Mouse (Mus musculus) embryonic facial prominence, embryonic 15.5 days (tissue): ENCODE results near the gene Padi2. TPM values are rescaled to one million over a fixed set of nuclear protein-coding genes. Genes with fewer than 3 reads are reported as not detected.

Experiments
- ATAC-seq: fragments of 200-750 bp; cut with Nextera tagmentation; 2 replicates; pipeline ENCODE4 v1.8.0; 2017; ENCODE audit warnings: low read depth, moderate TSS enrichment; ENCODE audit not compliant: insufficient number of reproducible peaks, low FRiP score, low TSS enrichment
- H3K27ac ChIP-seq: fragments of 300-500 bp; sonication (generic); replicated peaks from 2 replicates; pipeline ENCODE4 v1.5.1; 2015; ENCODE audit warnings: mild to moderate bottlenecking, inconsistent platforms
- H3K27me3 ChIP-seq: fragments of 300-500 bp; sonication (generic); 2 replicates; pipeline ENCODE4 v1.6.1; 2015; ENCODE audit warnings: inconsistent platforms
- H3K36me3 ChIP-seq: fragments of 300-500 bp; sonication (generic); 2 replicates; pipeline ENCODE4 v1.6.1; 2015; ENCODE audit warnings: mild to moderate bottlenecking, inconsistent platforms
- H3K4me1 ChIP-seq: fragments of 300-500 bp; sonication (generic); 2 replicates; pipeline ENCODE4 v1.6.1; 2015; ENCODE audit warnings: inconsistent platforms
- H3K4me2 ChIP-seq: fragments of 300-500 bp; sonication (generic); replicated peaks from 2 replicates; pipeline ENCODE4 v1.6.1; 2015; ENCODE audit warnings: mild to moderate bottlenecking, inconsistent platforms
- H3K4me3 ChIP-seq: fragments of 300-500 bp; sonication (generic); replicated peaks from 2 replicates; pipeline ENCODE4 v1.5.1; 2015; ENCODE audit warnings: mild to moderate bottlenecking, inconsistent platforms
- H3K9ac ChIP-seq: fragments of 300-500 bp; sonication (generic); 2 replicates; pipeline ENCODE4 v1.6.1; 2015; ENCODE audit warnings: inconsistent platforms
- H3K9me3 ChIP-seq: fragments of 300-500 bp; sonication (generic); replicated peaks from 2 replicates; pipeline ENCODE4 v1.6.1; 2016; ENCODE audit warnings: inconsistent platforms
- WGBS: fragments of 180-500 bp; shearing (Covaris S2); methylation state at CpG from one replicate; pipeline ENCODE4 v1.1.7; 2015; 5-methylcytosine and 5-hydroxymethylcytosine counted together
- polyA plus RNA-seq: library from polyadenylated mRNA; unstranded; fragments of >200 nt; fragmentation: Nextera tagmentation; extraction: Ambion mirVana; gene quantifications from 2 replicates; pipeline ENCODE4 v1.2.1, GENCODE M21; 2015

The Padi2 gene
- 15.3 and 21.4 TPM in 2 replicates for polyA plus RNA-seq

DNA sequence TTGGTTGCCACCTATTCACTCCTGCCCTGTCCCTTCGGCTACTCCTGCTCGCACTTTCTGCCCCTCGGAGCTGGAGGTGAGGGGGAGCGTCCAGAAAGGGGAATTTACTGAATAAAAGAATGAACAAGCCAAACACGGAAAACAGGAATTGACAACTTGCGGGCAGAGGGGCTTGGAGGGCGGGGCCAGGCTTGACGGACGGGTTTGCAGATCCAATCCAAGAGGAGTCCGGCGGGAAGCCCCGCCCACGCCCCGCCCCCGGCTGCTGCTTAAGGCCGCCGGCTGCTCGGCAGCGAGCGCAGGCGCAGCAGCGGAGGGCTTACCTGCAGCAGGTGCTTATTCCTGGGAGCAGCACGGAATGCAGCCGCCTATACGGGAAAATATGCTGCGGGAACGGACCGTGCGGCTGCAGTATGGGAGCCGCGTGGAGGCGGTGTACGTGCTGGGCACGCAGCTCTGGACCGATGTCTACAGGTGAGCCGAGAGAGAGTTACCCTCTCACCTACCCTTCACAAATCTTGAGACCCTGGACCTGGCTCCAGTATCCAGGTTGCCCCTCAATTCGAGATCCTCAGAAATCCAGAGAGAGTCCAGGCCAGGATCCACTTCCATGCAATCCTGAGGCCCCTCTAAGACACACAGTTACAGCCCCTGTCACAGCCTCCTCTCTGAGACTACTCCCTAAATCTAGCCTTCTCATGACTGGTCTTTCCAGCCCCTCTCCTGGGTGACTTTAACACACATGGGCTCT, at the start of gene Padi2:
TSS of gene Padi2 (plus strand) at position 269 of the 751 bp plus-strand sequence.
- H3K27me3 ChIP-seq = peaks cover 62% of the 10 kb centered on the region
- WGBS = 2% methylated on average over 37 of the region's 37 CpGs

DNA sequence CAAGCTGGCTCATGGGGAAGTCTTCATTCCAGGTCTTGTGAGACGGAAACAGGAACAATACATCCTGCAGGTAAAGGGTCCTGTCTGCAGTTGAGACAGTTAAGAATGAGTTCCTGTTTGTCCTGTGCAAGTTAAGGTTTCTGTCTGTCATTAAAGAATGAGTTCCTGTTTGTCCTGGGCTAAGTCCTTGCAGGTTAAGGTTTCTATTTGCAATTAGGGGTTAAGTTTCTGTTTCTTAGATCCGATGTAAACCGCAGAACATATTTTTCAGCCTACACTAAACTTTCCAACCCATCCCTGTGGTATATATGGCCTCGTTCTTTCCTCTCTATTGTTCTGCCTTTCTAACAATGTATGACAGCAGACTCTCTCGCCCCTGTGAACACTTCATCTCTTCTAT, 49.1 kb upstream of the Padi2 start:
- Histone ChIP-seq H3K4me3 (no peak overlapping the region), H3K9ac (no peak overlapping the region), H3K36me3 (no peaks in the 10 kb centered on the region), H3K27me3 (no peaks in the 10 kb centered on the region), H3K4me1 (peaks cover 3% of the 10 kb centered on the region; the same call in 1 of the 2 replicates), H3K27ac (no peak overlapping the region), H3K4me2 (no peak overlapping the region), H3K9me3 (no peaks in the 10 kb centered on the region)
- no peak for ATAC-seq
- WGBS = 67% methylated on average over 5 of the region's 5 CpGs

More for the DNA sequence above, at the start of gene Padi2:
- H3K4me1 ChIP-seq = peaks cover 26% of the 10 kb centered on the region
- H3K4me3 ChIP-seq = peak within 1 kb of the TSS; percentile 38
- H3K9ac ChIP-seq = no peak within 1 kb of the TSS
- peak; percentile 58; the same call in 1 of the 2 replicates for ATAC-seq
- H3K9me3 ChIP-seq = no peaks in the 10 kb centered on the region
- no peaks in the 10 kb centered on the region for H3K36me3 ChIP-seq
- H3K27ac ChIP-seq = no peak within 1 kb of the TSS
- peak within 1 kb of the TSS; percentile 61 for H3K4me2 ChIP-seq

DNA sequence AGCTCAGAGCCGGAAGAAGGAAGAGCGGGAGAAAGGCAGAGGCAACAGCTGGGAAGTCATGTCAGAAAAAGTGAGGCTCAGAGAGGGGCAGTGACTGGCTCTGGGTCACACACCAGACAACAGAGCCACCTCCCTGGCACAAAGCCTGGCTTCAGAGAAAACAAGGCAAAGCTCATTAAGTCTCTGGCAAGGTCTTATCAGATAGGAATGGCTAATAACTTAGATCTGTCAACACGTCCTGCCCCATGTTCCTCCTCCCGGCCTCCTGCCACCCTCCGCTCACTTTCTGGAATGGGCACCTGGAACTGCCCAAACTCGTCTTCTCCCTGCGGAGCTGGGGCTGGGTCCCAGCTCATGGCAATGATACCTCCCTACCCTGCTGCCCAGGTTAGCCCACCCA, 48.3 kb upstream of the Padi2 start:
- Histone ChIP-seq H3K36me3 (no peaks in the 10 kb centered on the region), H3K9ac (no peak overlapping the region), H3K4me1 (peaks cover 3% of the 10 kb centered on the region; the same call in 1 of the 2 replicates), H3K27me3 (no peaks in the 10 kb centered on the region), H3K27ac (no peak overlapping the region), H3K4me3 (no peak overlapping the region), H3K4me2 (no peak overlapping the region), H3K9me3 (no peaks in the 10 kb centered on the region)
- 65% methylated on average over 7 of the region's 7 CpGs for WGBS
- no peak for ATAC-seq

DNA sequence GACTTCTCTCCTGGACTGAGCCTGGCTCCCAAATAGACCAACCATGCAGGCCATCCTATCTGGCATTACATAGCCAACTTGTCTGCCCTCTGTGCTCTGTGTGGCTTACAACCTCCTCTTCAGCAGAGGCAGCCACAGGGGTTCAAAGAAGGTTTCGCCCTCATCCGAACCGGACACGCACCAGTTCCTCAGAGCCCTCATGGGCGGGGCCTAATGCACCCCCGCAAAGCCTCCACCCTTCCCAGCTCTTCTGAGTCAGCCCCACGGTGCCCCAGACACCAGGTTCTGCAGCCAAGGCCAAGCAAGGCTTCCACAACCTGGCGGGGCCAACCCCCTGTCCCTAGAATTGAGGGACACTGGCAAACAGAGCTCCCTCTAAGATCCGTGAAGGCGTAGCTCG, 46.9 kb upstream of the Padi2 start:
- H3K9me3 ChIP-seq = no peaks in the 10 kb centered on the region

DNA sequence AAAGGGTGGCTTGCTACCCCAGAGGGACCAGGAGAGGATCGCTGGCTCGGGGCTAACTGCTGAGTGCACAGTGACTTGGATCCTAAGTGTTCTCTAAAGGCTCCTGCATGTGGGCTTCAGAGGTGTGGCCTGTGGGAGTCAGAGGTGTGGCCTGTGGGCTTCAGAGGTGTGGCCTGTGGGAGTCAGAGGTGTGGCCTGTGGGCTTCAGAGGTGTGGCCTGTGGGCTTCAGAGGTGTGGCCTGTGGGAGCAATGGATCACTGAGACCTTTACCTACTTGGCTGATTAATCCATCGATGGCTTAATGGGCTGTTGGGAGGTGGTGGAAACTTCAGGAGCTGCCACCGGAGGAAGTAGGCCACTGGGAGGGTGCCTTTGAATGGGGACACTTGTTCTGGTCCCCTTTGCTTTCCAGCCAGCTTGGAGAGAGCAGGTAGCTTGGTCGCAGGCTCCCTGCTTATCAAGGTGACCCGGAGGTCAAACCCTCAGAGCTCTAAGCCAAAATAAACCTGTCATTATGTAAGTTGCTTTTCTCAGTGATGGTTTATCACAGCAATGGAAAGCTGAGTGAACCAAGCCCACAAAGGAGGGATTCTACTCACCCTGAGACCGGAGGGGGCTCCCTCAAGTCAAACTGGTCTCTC, 45.9 kb upstream of the Padi2 start:
- 54% methylated on average over 7 of the region's 7 CpGs for WGBS
- Histone ChIP-seq H3K4me2 (no peak overlapping the region), H3K9ac (no peak overlapping the region), H3K27me3 (no peaks in the 10 kb centered on the region), H3K36me3 (no peaks in the 10 kb centered on the region), H3K27ac (no peak overlapping the region), H3K9me3 (no peaks in the 10 kb centered on the region), H3K4me1 (no peaks in the 10 kb centered on the region; the same call in 1 of the 2 replicates), H3K4me3 (no peak overlapping the region)
- 0 out of 2 replicates have a peak, but pooled peaks have one; percentile 31 for ATAC-seq

More for the DNA sequence above, 46.9 kb upstream of the Padi2 start:
- H3K9ac ChIP-seq = no peak overlapping the region
- WGBS = 79% methylated on average over 11 of the region's 11 CpGs
- no peak for ATAC-seq
- H3K4me2 ChIP-seq = no peak overlapping the region
- H3K27ac ChIP-seq = no peak overlapping the region
- no peaks in the 10 kb centered on the region for H3K27me3 ChIP-seq
- no peak overlapping the region for H3K4me3 ChIP-seq
- no peaks in the 10 kb centered on the region for H3K36me3 ChIP-seq
- H3K4me1 ChIP-seq = peaks cover 3% of the 10 kb centered on the region; the same call in 1 of the 2 replicates

DNA sequence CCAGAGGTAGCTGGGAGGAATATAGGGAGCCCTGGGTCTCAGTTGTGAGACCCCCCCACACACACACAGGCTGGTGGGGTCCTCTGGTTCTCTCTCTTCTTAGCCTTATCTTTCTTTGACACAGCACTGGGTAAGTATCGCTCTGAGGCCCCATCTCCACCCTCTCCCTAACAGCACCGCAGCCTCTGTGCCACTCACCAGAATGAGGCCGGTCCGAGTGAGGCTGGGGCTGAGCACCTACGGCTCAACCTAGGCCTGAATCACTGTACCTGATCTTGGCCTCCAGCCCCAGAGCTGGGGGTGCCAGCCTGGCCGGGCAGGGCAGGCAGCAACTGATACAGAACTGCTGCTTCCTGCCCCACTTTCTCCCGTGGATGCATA, 45.4 kb upstream of the Padi2 start:
- no peaks in the 10 kb centered on the region for H3K9me3 ChIP-seq
- no peak for ATAC-seq
- no peaks in the 10 kb centered on the region; the same call in 1 of the 2 replicates for H3K4me1 ChIP-seq
- no peaks in the 10 kb centered on the region for H3K27me3 ChIP-seq
- H3K9ac ChIP-seq = no peak overlapping the region
- H3K4me2 ChIP-seq = no peak overlapping the region
- no peaks in the 10 kb centered on the region for H3K36me3 ChIP-seq
- H3K27ac ChIP-seq = no peak overlapping the region
- no peak overlapping the region for H3K4me3 ChIP-seq
- WGBS = 87% methylated on average over 7 of the region's 7 CpGs

DNA sequence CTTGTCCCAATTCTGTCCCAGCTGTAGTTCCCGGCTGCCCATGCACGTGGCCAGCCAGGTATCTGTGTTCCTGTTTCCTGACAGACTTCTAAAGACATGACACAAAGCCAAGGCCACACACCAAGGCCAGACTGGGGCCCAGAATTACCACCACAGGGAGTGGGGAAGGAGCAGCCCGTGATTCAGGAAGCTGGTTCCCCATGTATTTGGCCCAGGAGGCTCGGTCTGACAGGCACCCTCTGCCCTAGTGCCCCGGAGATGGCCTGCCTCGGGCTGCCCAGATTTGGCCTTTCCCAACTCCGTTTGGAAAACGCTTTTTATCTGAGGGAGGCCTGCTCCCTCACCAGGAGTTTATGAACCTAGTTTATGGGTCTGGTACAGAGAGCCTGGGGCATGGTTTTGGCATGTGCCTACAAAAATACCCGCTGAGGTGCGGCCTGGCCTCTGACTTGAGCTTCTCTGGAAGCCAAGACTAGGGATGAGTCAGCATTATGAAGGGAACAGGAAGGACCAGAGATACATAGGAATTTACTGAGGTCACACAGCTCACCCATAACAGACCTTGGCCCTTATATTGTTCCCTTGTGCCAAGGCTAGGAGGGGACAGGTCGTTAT, 44.0 kb upstream of the Padi2 start:
- Histone ChIP-seq H3K9me3 (no peaks in the 10 kb centered on the region), H3K9ac (no peak overlapping the region), H3K4me1 (no peaks in the 10 kb centered on the region; the same call in 1 of the 2 replicates), H3K4me3 (no peak overlapping the region), H3K27me3 (no peaks in the 10 kb centered on the region), H3K27ac (no peak overlapping the region), H3K4me2 (no peak overlapping the region), H3K36me3 (no peaks in the 10 kb centered on the region)
- ATAC-seq = no peak
- 76% methylated on average over 11 of the region's 11 CpGs for WGBS

DNA sequence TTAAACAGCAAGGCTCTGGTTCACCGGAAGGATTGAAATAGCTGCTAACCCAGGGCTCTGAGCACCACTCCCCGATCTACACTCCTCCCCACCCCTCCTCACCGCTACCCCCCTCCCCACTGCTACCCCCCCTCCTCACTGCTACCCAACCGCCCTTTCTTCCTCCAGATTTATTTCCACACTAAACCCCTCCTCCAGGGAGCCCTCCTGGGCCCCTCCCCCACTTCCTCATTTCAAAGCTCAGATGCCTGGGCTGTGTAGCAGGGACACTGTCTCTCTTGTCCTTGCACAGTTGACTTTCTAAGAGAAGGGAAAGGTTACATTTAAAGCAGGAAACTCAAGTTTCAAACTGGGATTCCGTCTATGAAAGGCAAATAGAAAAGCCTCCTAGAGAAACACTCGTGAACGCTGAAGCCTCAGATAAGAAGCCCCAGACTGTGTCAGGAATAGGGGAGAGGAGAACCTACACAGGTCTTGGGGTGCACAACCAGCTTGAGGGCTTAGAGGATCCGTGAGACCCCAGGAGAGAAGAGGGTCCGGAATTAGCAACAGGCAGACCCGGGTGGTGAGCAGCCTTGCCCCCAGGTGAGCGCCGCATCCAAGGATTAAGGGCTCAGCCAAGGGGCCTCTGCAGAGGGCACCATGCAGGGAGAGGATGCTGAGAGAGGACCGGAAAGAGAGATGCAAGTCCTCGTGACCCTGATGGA, 37.5 kb upstream of the Padi2 start:
- Histone ChIP-seq H3K4me3 (no peak overlapping the region), H3K4me2 (peak overlapping the region; percentile 23; the same call in 1 of the 2 replicates), H3K4me1 (peaks cover 11% of the 10 kb centered on the region), H3K36me3 (no peaks in the 10 kb centered on the region), H3K27ac (no peak overlapping the region), H3K27me3 (peaks cover 7% of the 10 kb centered on the region; the same call in 1 of the 2 replicates), H3K9ac (no peak overlapping the region), H3K9me3 (peaks cover 8% of the 10 kb centered on the region; the same call in 1 of the 2 replicates)
- 1% methylated on average over 14 of the region's 14 CpGs for WGBS
- no peak for ATAC-seq

DNA sequence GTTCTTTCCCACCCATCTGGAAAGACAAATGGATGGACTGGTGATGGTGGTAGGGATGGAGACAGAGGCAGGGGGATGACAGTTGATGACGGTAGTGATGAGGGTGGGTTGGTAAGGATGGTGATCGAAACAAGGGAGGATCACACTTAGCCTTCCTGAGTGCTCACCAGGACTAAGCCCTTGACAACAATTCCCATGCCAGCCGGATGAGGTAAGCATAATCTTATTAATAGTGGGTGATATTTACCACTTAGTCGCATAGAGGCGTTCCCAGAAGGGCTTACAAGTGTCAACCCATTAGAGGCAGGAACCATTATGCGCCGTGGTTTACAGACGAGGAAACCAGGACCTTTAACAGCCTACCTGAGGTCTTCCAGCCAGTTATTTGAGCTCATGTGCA, 36.2 kb upstream of the Padi2 start:
- H3K27me3 ChIP-seq = peaks cover 7% of the 10 kb centered on the region; the same call in 1 of the 2 replicates
- no peak overlapping the region for H3K27ac ChIP-seq
- 81% methylated on average over 8 of the region's 8 CpGs for WGBS
- peaks cover 11% of the 10 kb centered on the region for H3K4me1 ChIP-seq
- peaks cover 8% of the 10 kb centered on the region; the same call in 1 of the 2 replicates for H3K9me3 ChIP-seq
- no peak overlapping the region for H3K9ac ChIP-seq
- no peaks in the 10 kb centered on the region for H3K36me3 ChIP-seq
- no peak for ATAC-seq
- no peak overlapping the region for H3K4me2 ChIP-seq
- no peak overlapping the region for H3K4me3 ChIP-seq

DNA sequence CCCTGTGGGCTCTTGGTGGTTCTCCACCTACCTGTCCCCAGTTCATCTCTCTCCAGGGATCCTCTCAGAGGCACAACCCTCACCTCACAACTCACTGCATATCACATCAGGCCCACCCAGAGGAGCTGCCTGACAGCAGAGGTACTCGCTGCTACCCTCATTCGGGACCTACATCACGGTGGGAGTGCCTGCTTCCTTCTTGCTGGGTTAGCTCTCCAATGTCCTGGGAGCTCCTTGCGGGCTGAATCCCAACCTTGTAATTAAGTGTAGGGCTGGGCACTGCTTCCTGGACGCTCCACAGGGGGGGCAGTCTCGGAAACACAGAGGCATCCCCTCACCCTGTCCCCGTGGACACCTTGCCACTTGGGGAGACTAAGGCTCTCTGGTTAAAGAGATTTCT, 35.3 kb upstream of the Padi2 start:
- Histone ChIP-seq H3K36me3 (no peaks in the 10 kb centered on the region), H3K4me3 (no peak overlapping the region), H3K27me3 (peaks cover 7% of the 10 kb centered on the region; the same call in 1 of the 2 replicates), H3K27ac (no peak overlapping the region), H3K4me2 (no peak overlapping the region), H3K9ac (no peak overlapping the region), H3K4me1 (peaks cover 11% of the 10 kb centered on the region), H3K9me3 (peaks cover 8% of the 10 kb centered on the region; the same call in 1 of the 2 replicates)
- WGBS = 65% methylated on average over 7 of the region's 7 CpGs
- no peak for ATAC-seq
